Mouse (Mus musculus) retina, postnatal 7 days (tissue): ENCODE data around the gene Gnai3.
A peak's percentile ranks its signal among the peaks of the same experiment; 100 is the strongest.

Source experiments
- DNase-seq: peaks from one replicate; pipeline ENCODE4 v3.0.0-alpha.2; 2012; ENCODE audit warnings: low read depth, low spot score

Gene Gnai3

GRCm38 (mm10) chr3:108111320-108111719 is 34.6 kb downstream of the Gnai3 start:
- DNase-seq, result no peak

- DNase-seq, result no peak
Observed at GRCm38 (mm10) chr3:108105281-108105680, 40.7 kb downstream of the Gnai3 start.

GRCm38 (mm10) chr3:108102075-108102474 is 43.9 kb downstream of the Gnai3 start:
- no peak for DNase-seq

- no peak for DNase-seq
Observed at GRCm38 (mm10) chr3:108101594-108101993, 44.4 kb downstream of the Gnai3 start.

GRCm38 (mm10) chr3:108098316-108098715 is 47.6 kb downstream of the Gnai3 start:
- no peak for DNase-seq

- DNase-seq, result no peak
Observed at GRCm38 (mm10) chr3:108097656-108098055, 48.3 kb downstream of the Gnai3 start.

- no peak for DNase-seq
Observed at GRCm38 (mm10) chr3:108096726-108097125, 49.2 kb downstream of the Gnai3 start.

- DNase-seq, result no peak
Observed at GRCm38 (mm10) chr3:108096226-108096625, 49.7 kb downstream of the Gnai3 start.

- no peak for DNase-seq
Observed at GRCm38 (mm10) chr3:108094976-108095760, 50.8 kb downstream of the Gnai3 start.

- DNase-seq, result peak; percentile 83
Observed at GRCm38 (mm10) chr3:108094146-108094545, 51.8 kb downstream of the Gnai3 start.

GRCm38 (mm10) chr3:108093306-108093705 is 52.6 kb downstream of the Gnai3 start:
- DNase-seq, result no peak

- peak; percentile 51 for DNase-seq
Observed at GRCm38 (mm10) chr3:108092536-108093115, 53.3 kb downstream of the Gnai3 start, which contains the start of gene Gnat2. Gene Gnat2 (plus strand): TSS chr3:108092789.

- DNase-seq, result no peak
Observed at GRCm38 (mm10) chr3:108092030-108092429, 53.9 kb downstream of the Gnai3 start.

- DNase-seq, result no peak
Observed at GRCm38 (mm10) chr3:108090561-108090960, 55.4 kb downstream of the Gnai3 start.

GRCm38 (mm10) chr3:108089916-108090315 is 56.0 kb downstream of the Gnai3 start:
- no peak for DNase-seq

- DNase-seq, result no peak
Observed at GRCm38 (mm10) chr3:108088842-108089380, 57.0 kb downstream of the Gnai3 start.

- no peak for DNase-seq
Observed at GRCm38 (mm10) chr3:108087329-108087728, 58.6 kb downstream of the Gnai3 start.

GRCm38 (mm10) chr3:108086470-108086979 is 59.4 kb downstream of the Gnai3 start, which contains the start of gene Ampd2:
Gene Ampd2 (minus strand): TSS chr3:108086651.
- DNase-seq, result no peak

GRCm38 (mm10) chr3:108085721-108086469 is 60.1 kb downstream of the Gnai3 start:
- DNase-seq, result no peak

GRCm38 (mm10) chr3:108085281-108085720 is 60.6 kb downstream of the Gnai3 start:
- DNase-seq, result peak; percentile 44

GRCm38 (mm10) chr3:108084767-108085270 is 61.1 kb downstream of the Gnai3 start:
- DNase-seq, result no peak
